Mouse (Mus musculus) thymus, postnatal 36 days (tissue): ENCODE results near the gene Nr4a1.

Source experiments
- DNase-seq, 2 experiments: peaks; one replicate each; pipeline ENCODE4 v3.0.0; 2022; ENCODE audit warnings: mixed read lengths in 2 of 2

The Nr4a1 gene

DNA sequence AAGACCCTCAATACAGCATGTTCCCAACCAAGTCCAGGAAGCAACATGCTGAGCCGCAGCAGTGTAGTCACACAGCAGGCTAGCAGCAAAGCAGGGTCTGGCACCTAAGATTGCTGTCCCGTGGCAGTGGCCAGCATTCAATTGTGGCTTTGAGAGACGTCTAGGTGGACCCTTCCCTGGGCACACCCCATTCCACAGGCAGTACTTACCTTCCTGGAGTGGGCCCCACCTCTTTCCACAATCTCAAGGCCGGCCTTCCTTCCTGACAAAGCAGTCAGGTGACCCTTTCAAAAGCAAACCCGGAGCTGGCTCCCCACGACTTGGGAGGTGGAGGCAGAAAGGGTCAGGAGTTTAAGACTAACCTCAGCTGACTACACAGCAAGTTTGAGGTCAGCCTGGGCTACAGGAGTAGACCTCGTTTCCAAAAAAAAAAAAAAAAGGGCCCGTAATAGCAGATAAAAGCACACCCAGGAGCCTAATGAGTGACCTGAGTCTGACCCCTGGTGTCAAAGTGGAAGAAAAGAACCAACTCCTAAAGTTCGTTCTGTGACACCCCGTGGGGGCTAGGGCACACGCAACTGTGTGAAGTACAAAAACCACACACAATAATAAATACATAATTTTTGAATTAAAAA, 20.3 kb upstream of the Nr4a1 start:
- no peak for DNase-seq

DNA sequence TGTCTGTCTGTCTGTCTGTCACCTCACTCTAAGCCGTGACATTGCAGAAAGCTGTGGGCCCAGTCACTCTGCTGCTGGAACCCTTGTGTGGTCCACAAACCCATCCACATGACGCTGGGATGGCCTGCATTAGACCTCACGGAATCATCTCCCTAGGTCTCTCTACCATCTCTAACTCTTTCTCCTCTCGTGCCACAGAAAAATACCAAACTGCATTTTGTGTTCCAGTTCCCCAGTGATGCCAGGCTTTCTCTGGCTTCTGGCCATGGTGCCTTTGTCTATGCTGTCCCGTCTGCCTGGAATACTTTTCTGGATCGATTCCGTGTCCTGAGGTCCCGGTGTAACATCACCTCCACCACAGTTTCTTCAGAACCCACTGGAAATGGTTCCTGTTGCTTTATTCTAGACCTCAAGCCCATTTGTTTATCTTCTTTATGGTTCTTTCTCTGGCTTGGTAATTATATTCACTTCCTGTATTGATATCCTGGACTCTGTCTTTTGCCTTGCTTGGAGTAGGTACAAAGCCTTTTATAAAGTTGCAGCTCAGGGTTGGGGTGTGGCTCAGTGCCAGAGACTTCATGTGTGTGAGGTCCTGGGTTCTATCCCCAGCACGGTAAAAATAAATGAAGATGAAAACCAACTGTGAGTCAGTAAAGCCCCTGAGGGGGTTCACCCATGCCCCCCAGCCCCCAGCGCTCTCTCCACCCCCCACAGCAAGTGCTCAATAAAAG, 19.3 kb upstream of the Nr4a1 start:
- DNase-seq: no peak

DNA sequence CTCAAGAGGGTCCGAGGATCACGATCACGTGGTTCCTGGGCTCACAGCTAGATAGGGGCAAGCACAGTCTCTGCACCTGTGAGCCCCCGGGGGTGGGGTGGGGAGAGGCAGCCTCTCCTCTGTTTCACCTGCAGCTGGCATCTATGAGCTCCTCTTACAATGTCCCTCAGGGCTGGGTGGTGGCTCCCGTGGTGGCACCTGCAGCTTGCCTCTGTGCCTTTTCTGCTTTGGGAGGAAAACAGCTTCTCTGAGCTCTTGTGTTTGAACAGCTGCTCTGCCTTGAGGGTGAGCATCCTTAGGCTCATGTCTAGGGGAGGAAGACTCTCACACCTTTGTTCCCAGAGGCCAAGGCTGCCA, 18.7 kb upstream of the Nr4a1 start:
- peak; percentile 84 to 94 for DNase-seq

DNA sequence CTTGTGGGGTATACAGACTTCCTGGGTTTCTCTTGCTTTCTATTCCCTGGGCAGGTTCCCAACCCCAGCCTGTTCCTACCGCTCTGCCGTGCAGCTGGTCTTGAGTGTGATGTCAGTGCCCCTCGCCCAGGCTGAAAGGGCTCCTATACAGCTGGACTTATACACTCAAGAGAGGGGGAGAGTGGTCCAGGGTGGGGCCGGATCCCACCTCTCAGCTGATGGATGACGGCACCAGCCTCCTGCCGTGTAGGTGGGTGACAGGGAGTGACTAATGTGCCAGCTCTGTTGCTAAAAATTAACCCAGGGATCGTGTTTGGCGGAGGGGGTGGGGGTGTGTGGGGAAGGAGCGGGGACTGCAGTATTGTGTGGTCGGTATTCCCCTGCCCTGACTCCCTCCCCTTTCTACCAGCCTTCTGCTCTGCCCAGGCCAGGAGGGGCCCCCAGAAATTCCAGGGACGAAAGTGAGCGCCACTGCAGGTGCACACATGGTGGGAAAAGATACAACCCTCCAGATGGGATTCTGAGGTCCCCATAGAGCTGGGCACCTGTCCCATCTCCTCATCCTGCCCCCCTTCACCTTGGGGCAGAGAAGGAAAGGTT, 18.2 kb upstream of the Nr4a1 start:
- DNase-seq: peak in 1 of 2 experiments; percentile 15

DNA sequence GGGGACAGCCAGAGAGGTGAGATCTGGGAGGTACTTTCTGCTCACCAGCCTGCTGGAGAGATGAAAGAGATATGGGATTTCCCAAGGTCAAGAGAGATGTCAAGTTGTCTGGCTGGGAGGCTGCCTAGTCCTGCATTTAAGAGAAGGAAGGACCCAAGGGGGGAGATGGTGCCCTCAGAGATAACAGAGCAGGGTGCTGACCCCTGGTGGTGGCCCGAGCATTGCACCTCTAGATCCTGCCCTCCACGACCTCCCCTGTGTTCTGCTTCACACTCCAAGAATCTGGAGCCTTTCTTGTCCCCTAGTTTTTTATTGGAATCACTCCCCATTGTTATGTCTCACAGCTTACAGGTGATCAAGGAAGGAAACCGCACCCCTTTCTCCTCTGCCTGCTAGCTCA, 17.2 kb upstream of the Nr4a1 start:
- DNase-seq: peak; percentile 77 to 82

DNA sequence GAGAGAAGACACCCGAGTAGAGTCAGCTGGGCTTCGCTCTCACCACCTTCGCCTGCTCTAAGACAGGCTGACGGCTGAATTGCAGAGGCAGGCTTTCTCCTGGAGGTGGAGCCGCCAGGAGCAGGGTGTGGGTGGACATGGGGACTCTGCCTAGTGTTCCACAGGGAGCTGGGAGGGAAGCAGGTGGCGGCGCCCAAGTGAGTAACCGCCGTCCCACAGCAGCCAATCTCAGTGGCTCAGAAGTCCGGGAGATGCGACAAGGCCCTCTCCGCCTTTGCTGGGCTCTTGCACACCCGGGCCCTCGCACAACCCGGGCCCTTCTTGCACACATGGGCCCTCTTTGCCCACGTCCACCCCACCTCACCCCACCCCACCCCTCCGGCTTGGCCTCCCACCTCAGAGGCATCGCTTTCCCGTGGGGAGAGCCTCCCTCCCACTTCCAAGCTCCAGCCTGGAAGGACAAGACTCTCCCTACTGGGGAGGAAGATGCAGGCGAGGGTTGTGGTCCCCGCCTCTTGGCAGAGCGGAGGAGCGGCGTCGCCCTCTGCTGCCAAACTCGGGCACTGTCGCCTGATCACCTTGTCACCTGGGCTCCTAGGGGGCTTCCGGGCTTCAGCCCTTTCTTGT, 15.1 kb upstream of the Nr4a1 start:
- peak; percentile 83 to 85 for DNase-seq

DNA sequence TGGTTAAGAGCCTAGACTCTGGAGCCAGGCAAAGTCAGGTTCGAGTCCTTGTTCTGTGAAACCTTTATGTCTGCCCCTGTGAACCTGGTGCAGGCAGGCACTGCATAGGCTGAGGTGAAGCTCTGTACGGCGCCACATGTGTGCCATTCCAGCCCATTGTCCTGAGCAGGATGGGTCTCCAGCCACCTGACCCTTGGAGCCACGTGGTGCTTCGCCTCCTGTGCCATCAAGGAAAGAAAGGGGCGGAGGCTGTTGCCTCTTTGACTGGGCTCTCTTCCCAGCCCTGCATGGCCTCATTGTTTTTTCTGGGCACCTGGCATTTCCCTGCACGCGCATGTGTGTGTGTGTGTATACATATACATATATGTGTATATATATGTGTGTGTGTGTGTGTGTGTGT, 14.2 kb upstream of the Nr4a1 start:
- DNase-seq: peak in 1 of 2 experiments; percentile 21

DNA sequence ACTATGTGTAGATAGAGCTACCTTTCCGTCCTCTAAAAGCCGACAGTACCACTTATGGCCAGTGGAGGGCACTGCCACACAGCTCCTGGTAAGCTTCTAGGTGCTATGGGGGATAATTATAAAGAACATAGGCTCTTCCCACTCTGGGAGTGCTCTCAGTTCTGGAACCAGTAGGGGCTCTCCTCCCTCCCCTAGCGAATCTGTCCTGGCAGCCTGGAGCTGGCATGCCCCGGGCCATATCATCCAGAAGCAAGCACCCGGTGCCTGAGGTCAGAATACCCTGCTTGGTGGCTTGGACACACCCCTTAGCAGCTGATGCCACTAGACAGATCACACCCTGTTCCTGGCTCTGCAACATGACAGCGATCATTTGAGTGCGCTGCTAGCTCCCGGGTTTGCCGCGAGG, 13.3 kb upstream of the Nr4a1 start:
- peak; percentile 85 to 89 for DNase-seq

DNA sequence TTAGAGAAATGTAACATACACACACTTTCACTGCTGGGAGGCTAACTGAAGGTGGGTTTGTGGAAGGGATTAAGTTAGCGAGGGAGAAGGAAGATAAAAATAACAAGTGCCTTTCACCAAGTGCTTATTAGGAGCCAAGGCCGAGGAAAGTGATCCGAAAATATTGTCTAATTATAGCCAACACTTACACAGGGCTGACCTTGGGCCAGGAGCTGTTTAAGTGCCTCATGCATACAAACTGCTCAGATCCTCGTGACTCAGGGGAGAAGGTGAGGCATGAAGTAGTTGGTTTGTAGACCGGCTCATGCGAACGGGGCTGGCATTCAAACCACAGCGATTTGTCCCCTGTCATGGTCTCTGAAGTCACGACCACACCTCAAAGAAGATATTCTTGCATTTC, 12.8 kb upstream of the Nr4a1 start:
- DNase-seq: no peak

DNA sequence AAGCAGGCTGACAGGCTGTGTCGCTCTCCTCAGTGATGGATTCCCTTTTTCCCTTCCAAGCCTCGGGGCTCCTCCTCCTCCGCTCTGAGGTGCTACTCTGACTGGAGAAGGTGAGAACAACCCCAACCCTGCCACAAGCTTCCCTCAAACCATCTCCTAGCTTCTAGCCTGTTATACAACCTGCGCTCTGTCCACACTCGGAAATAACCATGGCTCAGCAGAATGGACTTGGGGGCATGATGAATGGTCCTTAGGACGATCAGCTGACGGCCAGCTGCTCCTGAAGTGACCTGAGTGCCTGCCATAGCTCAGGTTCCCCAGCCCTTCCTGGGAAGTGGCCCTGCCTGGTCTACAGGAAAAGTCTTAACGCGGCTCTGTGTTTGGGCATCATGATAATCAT, 12.2 kb upstream of the Nr4a1 start:
- DNase-seq: no peak

DNA sequence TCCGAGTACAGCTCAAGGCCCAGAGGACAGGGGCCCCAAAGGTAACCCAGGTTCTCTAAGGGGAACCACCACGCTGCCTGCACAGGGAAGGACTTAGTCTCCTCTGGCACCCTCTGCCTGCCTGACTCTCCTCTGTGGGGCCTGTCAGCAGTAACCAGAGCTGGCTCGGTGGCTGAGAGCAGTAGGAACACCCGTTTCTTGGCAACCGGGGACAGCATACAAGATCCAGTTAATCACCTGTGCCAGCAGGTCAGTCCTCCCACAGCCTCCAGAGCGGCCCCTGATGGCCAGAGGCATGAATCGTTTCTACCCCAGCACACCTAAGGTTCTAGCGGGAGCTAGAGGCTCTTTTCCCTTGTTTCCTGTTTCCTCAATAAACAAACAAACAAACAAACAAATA, 11.4 kb upstream of the Nr4a1 start:
- peak in 1 of 2 experiments; percentile 49 for DNase-seq

DNA sequence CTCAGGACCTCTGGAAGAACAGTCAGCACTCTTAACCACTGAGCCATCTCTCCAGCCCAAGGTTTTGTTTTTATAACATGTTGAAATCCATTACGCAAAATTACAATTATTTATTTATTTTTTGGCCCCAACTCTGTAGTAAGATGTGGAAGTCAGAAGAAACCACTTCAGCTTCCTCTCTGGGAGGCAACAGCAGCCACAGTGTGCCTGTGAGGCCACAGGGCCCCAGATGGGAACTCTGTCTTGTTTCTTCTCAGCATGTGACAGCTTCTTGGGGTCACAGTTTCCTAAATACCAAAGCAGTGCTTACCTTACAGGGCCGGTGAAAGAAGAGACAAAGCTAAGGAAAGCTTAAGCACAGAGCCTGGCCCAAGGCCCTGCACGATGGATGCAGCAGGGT, 10.1 kb upstream of the Nr4a1 start:
- DNase-seq: peak in 1 of 2 experiments; percentile 12

DNA sequence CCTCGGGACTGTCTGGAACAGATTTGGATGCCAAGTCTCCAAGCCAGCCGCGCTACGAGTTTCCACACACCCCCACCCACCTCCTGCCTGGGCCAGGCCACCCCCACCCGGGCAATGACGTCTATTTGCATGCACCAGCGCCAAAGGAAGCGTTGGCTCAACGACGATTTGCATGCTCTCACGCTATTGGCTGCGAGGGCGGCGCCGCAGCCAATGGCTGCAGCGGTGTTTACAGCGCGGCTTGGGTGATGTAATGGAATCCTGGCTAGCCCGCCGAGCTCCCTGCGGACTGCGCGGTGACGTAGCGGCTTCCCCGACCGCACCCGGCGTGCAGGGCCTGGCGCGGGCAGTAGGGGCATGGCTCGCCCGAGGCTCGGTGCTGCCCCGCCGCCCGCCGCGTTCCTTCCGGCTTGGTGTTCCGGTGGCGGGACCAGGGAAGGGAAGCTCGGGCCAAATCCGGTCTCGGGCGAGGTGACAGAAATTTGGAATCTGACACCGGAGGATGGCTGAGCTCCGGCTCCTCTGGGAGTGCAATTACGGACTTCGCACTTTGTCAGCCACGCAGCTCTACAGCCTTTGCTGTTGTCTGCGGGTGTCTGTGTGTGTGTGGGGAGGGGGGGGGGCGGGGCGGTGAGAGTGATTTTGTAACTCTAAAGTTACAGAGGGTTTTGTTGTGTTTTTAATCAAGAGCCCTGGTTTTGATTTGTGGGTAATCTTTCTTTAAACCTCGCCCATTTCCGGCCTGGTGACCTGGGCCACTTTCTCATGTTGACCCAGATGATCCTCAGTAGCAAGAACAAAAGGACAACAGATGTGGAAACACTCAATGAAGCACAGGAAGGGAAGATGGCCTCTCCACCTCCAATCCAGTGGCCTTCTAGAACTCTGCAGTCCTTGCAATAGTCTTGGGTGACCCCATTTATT, 7.6 kb upstream of the Nr4a1 start:
- peak; percentile 90 to 97 for DNase-seq

DNA sequence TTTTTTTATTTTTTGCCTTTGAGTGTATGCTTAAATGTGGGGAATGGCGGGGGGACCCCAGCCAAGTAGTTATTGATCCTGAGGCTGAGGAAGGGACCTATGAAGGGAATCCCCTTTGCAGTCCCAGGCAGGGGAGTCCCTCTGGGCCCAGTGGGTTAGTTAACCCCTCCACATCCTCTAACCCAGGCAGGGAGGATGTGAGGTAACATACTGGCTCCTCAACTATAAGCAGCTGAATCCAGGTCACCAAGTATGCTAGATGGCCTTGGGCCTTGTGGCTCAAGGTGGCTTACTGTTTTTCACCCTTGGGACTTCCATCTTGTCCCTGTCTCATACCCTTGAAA, 6.9 kb upstream of the Nr4a1 start:
- peak in 1 of 2 experiments; percentile 38 for DNase-seq

DNA sequence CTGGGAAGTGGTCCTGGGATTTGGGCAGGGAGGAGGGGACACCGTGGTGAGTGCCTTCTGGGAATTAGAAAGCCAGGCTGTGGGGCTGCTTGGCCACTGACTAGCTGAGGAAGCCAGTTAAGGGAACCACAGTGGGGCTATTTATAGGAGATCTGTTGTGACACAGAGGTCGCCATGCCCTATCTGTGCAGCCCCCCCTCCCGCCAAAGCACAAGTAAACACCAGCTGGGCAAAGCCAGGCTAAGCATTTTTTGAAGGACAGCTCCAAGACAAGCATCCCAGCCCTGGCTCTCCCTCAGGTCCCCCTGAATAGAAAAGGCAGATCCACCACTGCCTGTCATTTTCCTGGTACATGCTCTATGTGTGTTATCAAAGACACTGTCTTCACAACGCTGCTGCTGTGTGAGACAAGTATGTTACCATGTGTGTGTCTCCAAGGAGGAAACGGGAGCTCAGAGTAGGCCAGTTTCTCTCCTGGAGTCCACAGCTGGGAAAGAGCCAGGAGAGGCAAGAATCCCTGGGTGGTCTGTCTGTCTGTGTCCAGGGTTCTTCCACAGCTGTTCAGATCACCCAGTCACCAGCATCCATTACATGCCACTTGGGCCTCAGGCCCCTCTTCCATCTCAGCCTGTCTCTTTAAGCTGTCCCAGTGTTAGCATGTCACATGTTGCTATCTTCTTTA, 5.9 kb upstream of the Nr4a1 start:
- DNase-seq: no peak

DNA sequence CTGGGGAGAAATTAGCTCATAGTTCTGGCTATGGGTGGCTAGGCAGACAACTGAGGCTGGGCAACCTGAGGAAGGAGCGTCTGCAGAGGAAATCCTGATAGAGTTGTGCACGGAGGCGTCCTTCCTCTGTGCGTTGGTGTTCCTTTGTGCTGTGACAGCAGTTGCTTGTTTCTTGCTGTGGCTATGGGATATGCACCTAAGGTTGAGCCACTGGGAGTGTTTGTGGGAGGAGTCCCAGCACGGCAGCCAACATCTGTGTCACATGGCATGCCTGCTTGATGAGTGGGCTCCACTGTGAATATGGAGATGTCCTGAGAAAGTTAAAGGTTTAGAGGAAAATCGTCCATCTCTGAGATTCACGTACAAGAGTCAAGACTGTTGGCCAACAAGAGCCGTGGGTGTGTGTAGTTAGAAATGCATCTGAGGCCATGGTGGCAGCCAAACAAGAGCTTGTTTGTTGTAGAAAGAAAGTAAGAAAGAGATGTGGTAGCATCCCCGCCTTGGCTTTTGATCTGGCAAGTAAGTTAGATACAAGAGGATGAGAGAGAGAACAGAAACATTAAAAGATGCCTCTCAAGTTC, 3.8 kb upstream of the Nr4a1 start:
- peak in 1 of 2 experiments; percentile 59 for DNase-seq

DNA sequence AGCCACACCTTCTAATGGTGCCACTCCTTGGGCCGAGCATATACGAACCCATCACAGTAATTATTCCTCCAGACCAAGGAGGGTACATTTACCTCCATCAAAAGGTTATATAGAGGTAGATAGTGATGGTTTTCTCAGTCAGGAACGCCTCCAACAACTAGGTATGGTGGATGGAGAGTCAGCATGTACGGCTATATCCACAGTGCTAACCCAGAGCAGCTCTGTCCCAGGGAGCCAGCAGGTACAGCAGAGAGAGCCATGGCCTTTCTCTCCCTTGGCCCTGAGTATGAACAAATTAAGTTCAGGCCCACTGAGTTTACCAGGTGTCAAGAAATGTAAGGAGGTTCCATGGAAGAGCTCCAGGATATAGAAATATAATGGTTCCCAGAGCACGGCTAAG, 2.1 kb upstream of the Nr4a1 start:
- no peak for DNase-seq

DNA sequence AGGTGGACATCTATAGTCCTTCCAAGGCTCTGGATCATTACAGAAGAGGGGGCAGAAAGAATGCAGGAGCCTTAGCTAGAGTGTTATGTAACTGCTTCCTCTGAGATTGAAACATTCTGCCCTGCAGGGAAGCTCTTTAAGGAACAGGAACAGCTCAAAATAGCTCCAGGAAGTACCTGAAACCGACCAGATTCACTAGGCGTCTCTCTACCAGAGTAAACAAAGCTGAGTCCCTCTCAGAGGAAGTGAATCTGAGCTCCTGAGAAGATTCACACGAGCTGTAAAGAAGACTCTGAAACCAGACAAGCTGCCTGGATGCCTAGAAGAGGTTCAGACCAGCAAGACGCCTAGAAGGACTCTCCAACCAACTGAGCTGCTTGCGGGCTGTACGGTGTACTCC, 1.5 kb upstream of the Nr4a1 start:
- no peak for DNase-seq

DNA sequence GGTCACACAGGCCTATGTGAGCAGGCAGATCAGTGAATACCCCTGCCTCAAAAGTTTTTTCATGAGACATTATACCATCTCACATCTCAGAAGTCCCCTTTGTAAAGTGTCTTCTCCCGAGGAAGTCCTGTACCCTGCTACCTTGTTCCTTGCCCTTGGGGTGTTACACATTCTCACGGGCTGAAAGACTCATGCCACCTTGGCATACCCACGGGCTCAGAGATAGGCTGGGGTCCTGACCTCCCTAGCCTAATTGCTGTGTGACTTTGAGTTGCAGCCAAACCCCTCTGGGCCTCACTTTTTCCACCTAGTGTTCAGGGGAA, 545 bp upstream of the Nr4a1 start:
- DNase-seq: no peak

DNA sequence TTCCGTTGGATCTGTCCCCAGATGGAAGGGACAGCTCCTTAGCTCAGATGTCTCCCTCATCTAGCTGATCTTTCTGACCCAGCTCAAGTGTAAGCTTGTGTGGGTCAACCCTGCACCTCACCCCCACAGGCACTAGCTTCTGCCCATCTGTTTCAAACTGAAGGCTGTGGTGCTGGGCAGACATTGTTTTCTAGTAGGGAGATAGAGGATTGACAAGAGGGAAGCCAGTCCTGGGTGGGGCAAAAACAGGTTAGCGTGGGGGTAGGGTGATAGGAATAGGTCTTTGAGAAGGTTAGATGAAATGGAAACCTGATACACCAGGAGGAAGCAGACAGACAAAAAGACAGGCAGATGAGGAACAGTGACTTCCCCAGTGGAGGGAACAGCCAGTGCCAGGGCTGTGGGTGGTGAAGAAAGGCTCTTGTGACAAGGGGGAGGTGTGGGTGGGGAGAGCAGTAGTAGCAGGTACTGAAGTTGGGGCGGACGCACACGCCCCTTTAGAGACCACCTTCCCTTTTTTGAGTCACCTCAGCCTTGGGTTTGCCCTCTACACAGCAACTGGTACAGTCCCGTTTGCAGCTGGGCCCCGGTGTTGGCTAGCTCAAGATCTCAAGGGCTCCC, 1.9 kb downstream of the Nr4a1 start:
- DNase-seq: peak in 1 of 2 experiments; percentile 51

DNA sequence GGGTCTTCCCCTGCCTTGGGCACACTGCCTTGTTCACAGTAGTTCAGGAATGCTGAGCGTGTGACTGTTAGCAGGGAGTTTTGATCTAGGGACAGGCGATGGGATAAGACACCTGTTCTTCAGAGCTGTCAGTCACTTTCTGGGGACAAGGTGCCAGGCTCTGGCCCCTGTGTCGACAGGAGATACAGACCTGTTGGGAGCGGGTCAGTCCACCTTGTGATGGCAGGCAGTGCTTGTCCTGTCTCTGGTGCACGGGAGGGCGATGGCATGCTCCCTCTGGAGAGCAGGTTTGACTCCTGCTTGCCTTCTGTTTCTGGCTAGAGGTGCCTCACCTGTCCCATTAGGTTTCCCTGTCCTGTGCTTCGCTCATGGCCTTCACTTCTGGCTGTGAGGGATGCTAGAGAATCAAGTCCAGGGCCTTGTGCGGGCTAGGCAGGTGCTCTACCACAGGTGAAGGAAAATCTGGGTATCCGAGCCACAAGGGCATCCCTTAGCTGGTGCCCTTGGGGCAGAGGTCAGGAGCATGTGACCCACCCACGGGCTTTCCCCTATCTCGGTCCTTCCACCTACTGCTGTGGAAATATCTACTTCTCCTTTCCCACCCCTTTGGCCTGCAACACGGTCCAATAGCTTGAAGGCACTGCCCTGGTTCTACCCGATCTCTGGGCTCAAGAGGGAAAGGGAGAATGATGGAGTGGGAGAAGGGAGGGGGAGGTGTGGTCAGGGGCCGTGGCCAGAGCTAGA, 2.6 kb downstream of the Nr4a1 start:
- no peak for DNase-seq
